Mouse (Mus musculus) thymus, adult 2 months (tissue): ENCODE measurements around the gene Plxdc2. TPM values are rescaled to one million over a fixed set of nuclear protein-coding genes. Genes with fewer than 3 reads are reported as not detected.

Experiments used
- DNase-seq: peaks from one replicate; pipeline ENCODE4 v3.0.0; 2021
- H3K27ac ChIP-seq: fragments of 200-500 bp; 2 replicates; pipeline ENCODE4 v1.5.1; 2012; ENCODE audit warnings: low read length, control low read depth; ENCODE audit not compliant: control insufficient read depth, insufficient read depth
- H3K27me3 ChIP-seq: fragments of 200-500 bp; 2 replicates; pipeline ENCODE4 v1.6.1; 2012; ENCODE audit warnings: mild to moderate bottlenecking, low read length, moderate library complexity, mixed read lengths; ENCODE audit not compliant: control insufficient read depth, insufficient read depth
- H3K36me3 ChIP-seq: fragments of 200-500 bp; 2 replicates; pipeline ENCODE4 v1.6.1; 2012; ENCODE audit warnings: mild to moderate bottlenecking, low read length, moderate library complexity; ENCODE audit not compliant: control insufficient read depth, insufficient read depth
- H3K4me1 ChIP-seq: fragments of 200-500 bp; replicated peaks from 2 replicates; pipeline ENCODE4 v1.6.1; 2012; ENCODE audit warnings: low read length; ENCODE audit not compliant: control insufficient read depth, insufficient read depth
- H3K4me3 ChIP-seq: fragments of 200-500 bp; 2 replicates; pipeline ENCODE4 v1.5.1; 2012; ENCODE audit warnings: mild to moderate bottlenecking, low read length, control low read depth, moderate library complexity; ENCODE audit not compliant: control insufficient read depth, insufficient read depth
- CTCF ChIP-seq: fragments of 200-500 bp; IDR thresholded peaks from 2 replicates; pipeline ENCODE4 v1.5.1; 2012; ENCODE audit warnings: mild to moderate bottlenecking, control low read depth, low read length, moderate library complexity, borderline replicate concordance; ENCODE audit not compliant: control insufficient read depth, poor library complexity, insufficient read depth; ENCODE audit errors: extremely low read depth
- POLR2A ChIP-seq: fragments of 200-500 bp; IDR thresholded peaks from 2 replicates; pipeline ENCODE4 v1.6.1; 2012; ENCODE audit warnings: mild to moderate bottlenecking, low read length, control low read depth, moderate library complexity; ENCODE audit not compliant: control insufficient read depth, poor library complexity, insufficient read depth; ENCODE audit errors: extremely low read depth
- WGBS: fragments of 180-500 bp; shearing (Covaris S2); methylation state at CpG from one replicate; pipeline ENCODE4 v1.1.7; 2018; 5-methylcytosine and 5-hydroxymethylcytosine counted together
- polyA plus RNA-seq: library from polyadenylated mRNA; depleted of rRNA; stranded (reverse); fragments of >200 nt; gene quantifications from 2 replicates; pipeline ENCODE4 v1.2.3, GENCODE M21; 2012

Gene Plxdc2
- polyA plus RNA-seq, 1 experiment, result 14.0 TPM

DNA sequence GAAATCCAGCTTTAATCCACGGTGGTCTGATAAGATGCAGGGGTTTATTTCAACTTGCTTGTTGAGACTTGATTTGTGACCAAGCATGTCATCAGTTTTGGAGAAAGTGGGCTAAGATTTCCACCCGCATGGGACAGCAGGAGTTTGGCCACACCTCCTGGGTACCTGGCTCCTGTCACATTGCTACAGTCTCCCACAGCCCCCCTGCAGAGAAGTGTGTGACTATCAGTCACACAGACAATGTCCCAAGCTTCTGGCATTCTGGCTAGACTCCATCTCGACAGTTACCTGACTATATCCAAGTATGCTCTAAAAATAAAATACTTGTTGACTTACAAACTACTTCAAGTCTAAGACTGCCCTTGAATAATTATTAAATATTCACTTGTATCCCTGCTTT lies 185.1 kb downstream of the Plxdc2 start:
- no peak overlapping the region for H3K27ac ChIP-seq
- no peak for TF ChIP-seq POLR2A
- no peak for TF ChIP-seq CTCF
- no peaks in the 10 kb centered on the region for H3K36me3 ChIP-seq
- no peaks in the 10 kb centered on the region for H3K27me3 ChIP-seq
- DNase-seq, result no peak
- WGBS, result 95% methylated on average over 3 of the region's 3 CpGs
- H3K4me1 ChIP-seq, result no peaks in the 10 kb centered on the region
- H3K4me3 ChIP-seq, result no peak overlapping the region

DNA sequence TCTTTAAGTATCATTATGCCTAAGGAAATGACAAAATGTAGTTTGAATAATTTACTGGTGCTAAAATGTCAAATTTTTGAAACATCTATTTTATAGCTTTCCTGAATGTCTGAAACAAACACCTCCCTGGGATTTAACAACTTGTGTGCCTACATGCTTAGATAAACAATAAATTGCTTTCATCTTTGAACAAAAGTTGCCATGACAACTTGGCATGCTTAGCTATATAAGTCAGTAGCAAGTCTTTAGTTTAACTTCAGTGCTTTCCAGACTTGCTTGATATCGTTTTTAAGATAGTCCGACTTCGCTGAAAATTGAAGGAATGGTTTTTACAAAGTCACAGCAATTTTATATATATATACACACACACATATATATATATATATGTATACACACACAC lies 189.1 kb downstream of the Plxdc2 start:
- no peak overlapping the region for H3K4me3 ChIP-seq
- no peaks in the 10 kb centered on the region for H3K4me1 ChIP-seq
- H3K36me3 ChIP-seq, result no peaks in the 10 kb centered on the region
- TF ChIP-seq CTCF (no peak), POLR2A (no peak)
- no peaks in the 10 kb centered on the region for H3K27me3 ChIP-seq
- 98% methylated on average over 3 of the region's 3 CpGs for WGBS
- no peak overlapping the region for H3K27ac ChIP-seq
- no peak for DNase-seq

DNA sequence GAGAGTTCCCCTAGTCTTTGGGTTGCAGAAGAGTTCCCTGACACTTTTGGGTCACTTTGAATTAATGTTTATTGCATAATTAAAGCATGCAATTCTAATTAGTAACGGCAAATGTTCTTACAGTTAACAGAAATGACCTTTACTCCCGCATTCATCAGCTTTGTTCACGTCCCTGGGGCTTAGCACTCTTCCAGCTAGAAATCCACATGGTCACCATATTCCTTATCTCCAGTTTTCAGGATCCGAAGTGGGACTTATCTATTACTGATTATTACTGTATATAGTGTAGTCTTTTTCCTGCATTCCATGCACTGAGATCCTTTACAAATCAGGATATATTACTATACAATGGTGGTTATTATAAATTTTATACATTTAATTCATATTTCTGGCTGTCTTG lies 203.2 kb downstream of the Plxdc2 start:
- Histone ChIP-seq H3K4me1 (no peaks in the 10 kb centered on the region), H3K4me3 (no peak overlapping the region), H3K27ac (no peak overlapping the region), H3K36me3 (no peaks in the 10 kb centered on the region), H3K27me3 (no peaks in the 10 kb centered on the region)
- no peak for DNase-seq
- WGBS, result 94% methylated on average over 4 of the region's 4 CpGs
- TF ChIP-seq CTCF (no peak), POLR2A (no peak)

DNA sequence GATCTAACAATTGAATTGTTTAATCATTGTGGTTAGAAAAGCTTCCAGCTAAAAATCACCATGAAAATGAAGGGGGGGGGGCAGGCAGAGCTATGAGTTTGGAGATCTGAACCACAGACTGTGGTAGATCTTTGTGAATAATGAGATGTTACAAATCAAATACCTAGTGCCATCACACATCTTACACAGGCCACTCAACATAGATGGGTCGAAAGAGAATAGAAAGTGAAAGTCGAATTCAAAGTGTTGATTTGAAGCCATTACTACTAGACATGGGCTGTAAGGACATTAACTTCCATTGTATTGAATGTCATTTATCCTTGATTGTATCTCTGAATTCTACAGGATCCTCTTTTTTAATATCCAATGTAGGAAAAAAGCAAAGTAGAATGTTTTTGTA lies 212.2 kb downstream of the Plxdc2 start:
- no peak overlapping the region for H3K27ac ChIP-seq
- no peaks in the 10 kb centered on the region for H3K4me1 ChIP-seq
- H3K36me3 ChIP-seq, result no peaks in the 10 kb centered on the region
- H3K27me3 ChIP-seq, result no peaks in the 10 kb centered on the region
- TF ChIP-seq POLR2A (no peak), CTCF (no peak)
- no peak for DNase-seq
- H3K4me3 ChIP-seq, result no peak overlapping the region
- WGBS, result 42% methylated on average over 2 of the region's 2 CpGs

DNA sequence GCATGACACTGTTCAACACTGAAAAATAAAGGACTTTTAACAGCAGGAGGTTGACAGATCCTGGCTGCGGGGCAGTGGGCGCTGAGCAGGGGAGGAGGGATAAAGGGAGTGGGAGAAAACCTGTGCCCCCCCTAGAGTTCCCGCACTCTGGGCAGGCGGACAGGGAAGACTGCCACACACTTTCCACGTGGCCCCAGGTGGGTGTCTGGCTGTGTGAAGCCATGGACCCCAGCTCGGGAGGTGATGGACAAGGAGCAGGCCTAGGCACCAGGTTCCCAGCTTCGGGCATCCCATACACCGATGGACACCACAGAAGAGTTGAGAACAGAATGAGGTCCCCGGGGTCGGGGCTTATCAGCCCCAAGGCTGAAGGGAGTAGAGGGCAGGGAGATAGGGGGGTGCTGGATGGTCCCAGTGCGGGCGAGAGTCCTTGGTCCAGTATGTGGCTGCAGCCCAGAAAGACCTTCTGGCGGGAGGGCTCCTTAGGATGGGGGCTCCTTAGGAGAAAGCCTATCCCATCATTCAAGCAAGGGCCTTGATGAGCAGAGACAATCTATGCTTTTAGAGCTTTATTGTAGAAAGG lies 215.2 kb downstream of the Plxdc2 start:
- no peak for TF ChIP-seq CTCF
- WGBS, result 97% methylated on average over 13 of the region's 13 CpGs
- no peaks in the 10 kb centered on the region for H3K27me3 ChIP-seq
- H3K4me1 ChIP-seq, result no peaks in the 10 kb centered on the region
- no peak for DNase-seq
- H3K27ac ChIP-seq, result no peak overlapping the region
- no peaks in the 10 kb centered on the region for H3K36me3 ChIP-seq
- no peak overlapping the region for H3K4me3 ChIP-seq

DNA sequence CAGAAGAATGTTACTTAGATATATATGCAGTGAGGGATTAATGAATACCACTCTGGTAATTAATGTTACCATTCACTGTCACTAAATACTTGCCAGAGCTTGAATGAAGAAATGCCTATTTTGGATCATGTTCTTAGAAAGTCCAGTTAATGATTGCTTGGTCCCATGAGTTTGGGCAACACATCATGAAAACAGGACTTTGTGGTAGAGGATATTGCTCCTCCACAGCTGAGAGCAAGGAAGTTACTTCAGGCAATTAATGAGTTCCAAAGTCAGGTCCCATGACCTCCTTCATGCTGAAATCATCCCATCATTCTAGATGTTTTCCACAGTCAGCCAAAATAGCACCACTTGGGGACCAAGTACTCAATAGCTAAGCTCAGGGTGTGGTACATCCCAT lies 220.5 kb downstream of the Plxdc2 start:
- TF ChIP-seq CTCF (no peak), POLR2A (no peak)
- Histone ChIP-seq H3K36me3 (no peaks in the 10 kb centered on the region), H3K4me1 (no peaks in the 10 kb centered on the region), H3K4me3 (no peak overlapping the region), H3K27ac (no peak overlapping the region), H3K27me3 (no peaks in the 10 kb centered on the region)
- no peak for DNase-seq

DNA sequence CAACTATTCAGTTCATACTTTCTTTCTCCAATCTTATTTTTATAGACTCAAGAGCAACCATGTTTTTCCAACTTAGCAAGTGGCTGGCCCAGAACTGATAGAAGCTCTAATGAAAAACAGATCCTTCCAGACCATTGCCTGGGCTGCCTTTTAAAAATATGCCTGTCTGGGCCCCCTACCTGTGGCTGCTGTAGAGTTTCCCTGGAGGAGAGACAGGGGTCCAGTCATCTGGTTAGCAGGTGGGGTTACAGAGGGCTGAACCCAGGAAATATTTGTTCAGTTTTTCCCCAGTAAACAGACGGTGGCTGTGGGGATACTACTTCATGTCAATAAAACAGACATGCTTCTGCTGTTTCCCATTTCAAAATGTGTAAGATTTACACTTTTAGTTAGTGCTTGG lies 222.0 kb downstream of the Plxdc2 start:
- H3K27me3 ChIP-seq, result no peaks in the 10 kb centered on the region
- TF ChIP-seq POLR2A, result no peak
- TF ChIP-seq CTCF, result no peak
- DNase-seq, result no peak
- no peaks in the 10 kb centered on the region for H3K4me1 ChIP-seq
- 86% methylated on average over 1 of the region's 1 CpGs for WGBS
- H3K4me3 ChIP-seq, result no peak overlapping the region
- H3K27ac ChIP-seq, result no peak overlapping the region
- H3K36me3 ChIP-seq, result no peaks in the 10 kb centered on the region
